Mouse (Mus musculus): ENCODE data around the gene Isy1.

- TF ChIP-seq POLR2A (IDR thresholded peaks at IDR 0.05; ENCODE audit: borderline replicate concordance, low read depth, low read length) (no peak), CTCF (IDR thresholded peaks at IDR 0.05; ENCODE audit: low read depth, low read length) (no peak)
Measured at GRCm38 (mm10) chr6:87810311-87810710, 28.3 kb downstream of the Isy1 start.
